Mouse (Mus musculus): ENCODE data around the gene Cdyl.

The Cdyl gene

GRCm38 (mm10) chr13:35659406-35659985 is at the start of gene Cdyl:
Gene Cdyl (plus strand): TSS chr13:35659833.
- in situ Hi-C loops (cut with MboI; ENCODE audit: unreplicated experiment in 2 of 2) = no loop called here

- in situ Hi-C loops (cut with MboI; ENCODE audit: unreplicated experiment in 2 of 2) = no loop called here
Observed at GRCm38 (mm10) chr13:35610718-35611117, 48.9 kb upstream of the Cdyl start.

GRCm38 (mm10) chr13:35612506-35612905 is 47.1 kb upstream of the Cdyl start:
- in situ Hi-C loops (cut with MboI; ENCODE audit: unreplicated experiment in 2 of 2) = no loop called here

GRCm38 (mm10) chr13:35614832-35615479 is 44.7 kb upstream of the Cdyl start:
- in situ Hi-C loops (cut with MboI; ENCODE audit: unreplicated experiment in 2 of 2) = no loop called here

- in situ Hi-C loops (cut with MboI; ENCODE audit: unreplicated experiment in 2 of 2) = no loop called here
Observed at GRCm38 (mm10) chr13:35616524-35617099, 43.0 kb upstream of the Cdyl start.

- in situ Hi-C loops (cut with MboI; ENCODE audit: unreplicated experiment in 2 of 2) = no loop called here
Observed at GRCm38 (mm10) chr13:35619356-35619755, 40.3 kb upstream of the Cdyl start.

DNA sequence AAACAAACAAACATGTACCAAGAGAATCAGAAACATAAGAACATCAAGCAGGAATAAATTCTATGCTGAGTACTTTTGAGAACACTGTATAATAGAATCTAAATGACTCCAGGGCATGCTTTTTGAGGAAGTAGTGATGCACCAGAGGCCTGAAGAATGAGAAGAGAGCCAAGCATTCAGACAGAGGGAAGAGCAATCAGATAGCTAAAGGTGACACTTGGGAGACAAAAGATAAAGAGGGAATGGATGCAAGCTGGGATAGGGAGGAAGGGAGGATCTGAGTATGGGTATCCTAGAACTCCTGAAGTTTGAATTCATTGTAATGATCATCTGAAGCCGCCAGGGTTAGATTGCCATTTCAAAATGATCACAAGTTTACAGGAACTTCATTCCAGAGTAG is 38.9 kb upstream of the Cdyl start:
- in situ Hi-C loops (cut with MboI; ENCODE audit: unreplicated experiment in 2 of 2) = no loop called here

GRCm38 (mm10) chr13:35624831-35625230 is 34.8 kb upstream of the Cdyl start:
- in situ Hi-C loops (cut with MboI; ENCODE audit: unreplicated experiment in 2 of 2) = no loop called here

DNA sequence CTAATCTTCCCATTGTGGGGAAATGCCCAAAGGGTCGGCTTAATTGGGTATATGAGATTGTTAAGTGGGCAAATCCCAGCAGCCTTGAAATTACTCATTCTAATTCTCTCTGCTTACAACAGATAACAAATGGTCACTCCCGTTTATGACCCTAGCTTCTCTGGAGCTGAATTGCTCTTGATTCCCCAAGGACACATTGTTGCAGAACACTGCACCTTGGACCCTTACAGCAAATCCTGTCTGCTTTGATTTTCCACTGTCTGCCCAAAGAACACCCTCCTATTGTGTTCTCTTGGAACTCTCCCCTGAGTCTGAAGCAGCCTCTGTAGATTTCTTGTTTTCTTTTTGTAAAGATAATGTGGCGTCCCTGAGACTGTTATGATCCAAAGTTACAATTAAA is 34.1 kb upstream of the Cdyl start:
- in situ Hi-C loops (cut with MboI; ENCODE audit: unreplicated experiment in 2 of 2) = no loop called here

DNA sequence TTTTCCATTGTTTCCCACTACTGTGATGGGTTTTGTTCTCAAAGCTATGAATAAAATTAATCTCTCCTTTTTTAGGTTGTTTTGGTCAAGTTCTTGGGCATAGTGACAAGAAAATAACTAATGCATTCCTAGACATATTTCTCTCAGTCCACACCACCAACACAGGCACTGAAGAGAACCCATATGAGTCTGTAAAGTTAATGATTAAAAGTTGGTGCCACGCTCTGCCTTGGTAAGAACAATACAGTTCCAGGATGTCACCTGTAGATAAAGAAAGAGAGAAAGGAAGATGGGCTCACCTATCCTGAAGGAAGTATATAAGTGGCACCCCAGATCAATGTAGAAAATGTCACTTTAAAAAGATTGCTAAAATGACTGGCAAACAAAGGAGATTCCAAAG is 32.3 kb upstream of the Cdyl start:
- in situ Hi-C loops (cut with MboI; ENCODE audit: unreplicated experiment in 2 of 2) = no loop called here

DNA sequence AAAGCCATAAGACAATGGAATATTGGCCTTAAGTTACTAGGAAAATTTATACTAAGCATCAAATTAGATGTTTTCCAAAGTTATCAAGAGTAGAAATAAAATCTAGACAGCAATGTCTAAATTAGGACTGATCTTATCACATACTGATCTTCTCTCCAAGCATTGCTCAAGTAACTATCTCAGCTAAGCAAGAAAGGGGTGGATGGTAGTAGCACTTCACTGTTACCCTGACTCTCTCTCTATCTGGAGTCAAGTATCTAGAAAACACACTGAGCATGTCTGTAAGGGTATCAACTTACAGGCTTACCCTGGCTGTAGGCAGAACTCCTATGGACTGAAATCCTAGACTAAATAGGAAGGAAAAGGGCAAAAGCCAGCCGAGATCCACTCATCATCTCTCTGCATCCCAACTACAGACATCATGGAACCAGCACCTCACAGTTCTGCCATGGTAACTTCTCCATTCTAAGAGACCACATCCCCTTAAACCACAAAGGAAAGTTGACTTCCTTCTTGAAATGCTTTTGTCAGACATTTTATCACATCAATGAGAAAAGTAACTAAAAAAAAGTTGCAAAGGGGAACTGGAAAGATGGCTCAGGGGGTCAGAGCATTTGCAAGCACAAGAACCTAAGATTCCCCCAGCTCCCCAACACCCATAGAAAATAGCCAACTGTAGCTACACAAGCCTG is 12.4 kb upstream of the Cdyl start:
- in situ Hi-C loops (cut with MboI; ENCODE audit: unreplicated experiment in 2 of 2) = no loop called here

GRCm38 (mm10) chr13:35650284-35650872 is 9.3 kb upstream of the Cdyl start:
- in situ Hi-C loops (cut with MboI; ENCODE audit: unreplicated experiment in 2 of 2) = no loop called here

- in situ Hi-C loops (cut with MboI; ENCODE audit: unreplicated experiment in 2 of 2) = no loop called here
Observed at GRCm38 (mm10) chr13:35652851-35653250, 6.8 kb upstream of the Cdyl start.

GRCm38 (mm10) chr13:35656853-35657252 is 2.8 kb upstream of the Cdyl start:
- in situ Hi-C loops (cut with MboI; ENCODE audit: unreplicated experiment in 2 of 2) = no loop called here

DNA sequence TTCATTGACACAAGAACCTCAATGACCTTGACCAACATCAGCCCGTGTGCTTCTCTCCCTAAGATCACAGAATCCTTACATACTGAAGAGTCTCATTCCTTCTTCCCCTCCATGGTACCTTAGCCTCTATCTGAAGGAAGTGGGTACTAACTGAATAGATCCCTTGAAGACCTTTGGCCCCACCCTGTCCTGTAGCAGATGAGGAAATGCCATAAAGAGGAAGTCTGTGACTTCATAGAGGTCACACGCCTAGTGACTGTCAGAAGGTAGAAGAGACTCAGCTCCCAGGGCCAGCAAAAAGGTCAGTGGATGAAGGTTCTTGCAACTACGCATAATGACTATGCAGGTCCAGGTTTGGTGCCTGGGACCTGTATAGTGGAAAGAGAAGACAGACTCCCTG is 5.8 kb downstream of the Cdyl start:
- in situ Hi-C loops (cut with MboI; ENCODE audit: unreplicated experiment in 2 of 2) = no loop called here

DNA sequence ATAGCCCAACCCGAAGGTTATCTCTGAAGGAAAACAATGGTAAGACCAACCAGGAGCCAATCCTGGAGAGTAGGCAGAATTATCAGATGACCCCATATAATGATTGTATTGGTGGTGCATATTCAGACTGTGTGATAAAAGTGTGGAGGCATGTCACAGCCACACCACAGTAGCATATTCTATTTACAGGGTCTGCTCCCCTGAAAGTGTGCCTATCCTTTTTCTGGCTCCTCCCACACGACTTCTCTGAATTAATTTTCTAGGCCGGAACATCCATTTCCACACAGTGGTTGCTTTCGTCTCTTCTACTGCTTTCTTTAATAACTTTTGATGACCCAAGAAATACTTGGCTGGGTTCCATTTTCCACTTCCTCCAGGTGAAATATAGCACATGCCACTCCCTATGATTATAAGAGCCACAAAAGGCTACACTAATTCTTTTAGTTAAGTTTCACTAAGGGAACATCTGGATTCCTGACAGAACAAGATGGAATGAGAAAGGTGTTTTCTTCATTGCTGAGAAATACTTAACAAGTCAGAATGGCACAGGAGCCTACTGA is 10.4 kb downstream of the Cdyl start:
- in situ Hi-C loops (cut with MboI; ENCODE audit: unreplicated experiment in 2 of 2) = no loop called here

DNA sequence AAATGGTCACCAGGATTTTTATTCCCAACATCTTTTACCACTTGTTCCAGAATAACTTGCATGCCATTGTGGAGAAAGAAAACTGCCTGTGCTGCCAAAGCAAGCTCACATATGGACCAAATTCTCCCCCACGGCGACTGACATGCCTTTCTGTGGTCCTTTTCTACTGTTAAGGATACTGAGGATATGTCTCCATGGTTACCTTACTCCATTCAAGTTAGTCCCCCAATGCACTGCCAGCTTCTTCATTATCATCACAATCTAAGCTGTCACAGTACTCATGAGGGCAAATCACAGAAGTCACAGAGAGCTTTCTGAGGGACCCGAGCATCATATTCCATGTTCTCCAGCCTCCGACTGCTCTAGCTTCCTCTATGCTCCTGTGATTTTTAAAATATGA is 11.2 kb downstream of the Cdyl start:
- in situ Hi-C loops (cut with MboI; ENCODE audit: unreplicated experiment in 2 of 2) = no loop called here

GRCm38 (mm10) chr13:35676921-35677320 is 17.3 kb downstream of the Cdyl start:
- in situ Hi-C loops (cut with MboI; ENCODE audit: unreplicated experiment in 2 of 2) = no loop called here

GRCm38 (mm10) chr13:35677433-35678051 is 17.9 kb downstream of the Cdyl start:
- in situ Hi-C loops (cut with MboI; ENCODE audit: unreplicated experiment in 2 of 2) = no loop called here

DNA sequence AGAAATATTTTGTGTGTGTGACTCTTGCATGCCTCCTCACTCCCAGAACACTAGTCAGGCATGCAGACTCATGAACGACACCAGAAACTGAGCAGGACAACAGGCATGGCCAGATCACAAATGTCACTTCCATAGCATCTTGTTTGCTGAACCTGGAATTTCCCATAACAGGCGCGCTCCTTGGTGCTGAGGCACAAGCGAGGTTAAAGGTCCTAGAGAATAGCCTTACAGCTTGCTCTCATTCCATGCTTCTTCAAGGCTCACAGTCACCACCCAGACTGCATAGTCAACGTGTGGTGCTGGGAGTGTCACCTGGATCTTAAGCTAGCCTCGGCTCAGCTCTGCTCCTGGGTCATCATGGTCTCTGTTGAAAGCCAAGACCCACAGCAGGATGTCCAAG is 19.1 kb downstream of the Cdyl start:
- in situ Hi-C loops (cut with MboI; ENCODE audit: unreplicated experiment in 2 of 2) = no loop called here

DNA sequence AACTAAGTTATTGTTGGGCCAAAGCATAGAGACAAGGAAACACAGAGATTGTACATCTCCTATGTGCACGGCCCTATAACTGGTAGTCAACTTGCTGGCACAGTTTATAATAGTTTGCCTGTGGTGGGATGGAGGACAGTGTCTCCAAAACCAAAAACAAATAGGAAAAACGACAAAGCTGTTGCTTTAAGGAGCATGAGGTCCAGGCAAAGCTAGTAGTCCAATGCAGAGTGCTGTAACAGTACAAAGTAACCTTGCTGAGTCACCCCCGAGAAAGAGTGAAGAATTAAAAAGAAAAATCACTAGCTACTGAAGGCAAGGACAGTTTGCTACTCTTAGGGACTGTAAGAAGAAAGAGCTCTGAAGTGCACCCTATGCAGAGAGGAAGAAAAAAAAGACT is 21.7 kb downstream of the Cdyl start:
- in situ Hi-C loops (cut with MboI; ENCODE audit: unreplicated experiment in 2 of 2) = no loop called here
